Mouse (Mus musculus) erythroblast, embryonic 14.5 days (primary cell): ENCODE measurements around the gene Trim39. TPM values are rescaled to one million over a fixed set of nuclear protein-coding genes. Genes with fewer than 3 reads are reported as not detected.
A peak's percentile ranks its signal among the peaks of the same experiment; 100 is the strongest.

Experiments used
- H3K27me3 ChIP-seq: 2 replicates; pipeline ENCODE4 v1.6.1; 2012; ENCODE audit warnings: inconsistent platforms; ENCODE audit not compliant: control insufficient read depth
- H3K36me3 ChIP-seq: 2 replicates; pipeline ENCODE4 v1.6.1; 2012; ENCODE audit warnings: mild to moderate bottlenecking, inconsistent platforms; ENCODE audit not compliant: control insufficient read depth
- H3K4me1 ChIP-seq: 2 replicates; pipeline ENCODE4 v1.6.1; 2012; ENCODE audit warnings: inconsistent platforms; ENCODE audit not compliant: control insufficient read depth
- H3K4me3 ChIP-seq: replicated peaks from 2 replicates; pipeline ENCODE3; 2012; ENCODE audit warnings: moderate library complexity, mild to moderate bottlenecking, inconsistent platforms
- H3K9me3 ChIP-seq: 2 replicates; pipeline ENCODE4 v1.6.1; 2012; ENCODE audit warnings: low read length, inconsistent platforms, mixed read lengths; ENCODE audit not compliant: control insufficient read depth
- GATA1 ChIP-seq: IDR thresholded peaks from 2 replicates; pipeline ENCODE4 v1.6.1; 2012; ENCODE audit warnings: low read length, inconsistent platforms, mixed read lengths
- TAL1 ChIP-seq: IDR thresholded peaks from 3 replicates; pipeline ENCODE4 v1.6.1; 2012; ENCODE audit warnings: low read length, inconsistent platforms, mixed read lengths
- polyA plus RNA-seq: library from polyadenylated mRNA; stranded (reverse); fragments of >175 nt; gene quantifications from 2 replicates; pipeline ENCODE4 v1.2.3, GENCODE M21; 2012

The Trim39 gene
- polyA plus RNA-seq, 1 experiment: 0.87 TPM

GRCm38 (mm10) chr17:36231318-36231717, 40.7 kb downstream of the Trim39 start:
- Histone ChIP-seq H3K4me3 (peak overlapping the region; percentile 2), H3K9me3 (peaks cover 3% of the 10 kb centered on the region; the same call in 1 of the 2 replicates), H3K4me1 (no peaks in the 10 kb centered on the region), H3K36me3 (no peaks in the 10 kb centered on the region), H3K27me3 (peaks cover 11% of the 10 kb centered on the region)
- TF ChIP-seq TAL1 (no peak), GATA1 (no peak)

DNA sequence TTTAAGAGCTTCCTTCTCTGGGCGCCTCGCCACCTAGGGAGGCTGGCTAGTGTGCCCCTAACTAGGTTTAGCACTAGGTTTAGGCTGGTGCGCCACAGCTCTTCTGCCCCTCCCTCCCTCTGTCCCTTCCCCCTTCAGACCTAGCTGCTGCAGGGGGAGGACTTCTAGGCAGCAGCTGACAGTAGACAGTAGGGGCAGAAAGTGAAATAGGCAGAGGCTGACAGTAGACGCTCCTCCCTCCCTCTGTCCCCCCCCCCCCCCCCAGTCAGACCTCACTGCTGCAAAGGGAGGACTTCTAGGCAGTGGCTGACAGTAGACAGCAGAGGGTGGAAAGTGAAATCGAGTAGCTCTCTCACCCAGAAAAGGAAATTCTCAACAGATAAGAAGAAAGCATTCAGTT, 43.0 kb downstream of the Trim39 start:
- Histone ChIP-seq H3K27me3 (peaks cover 22% of the 10 kb centered on the region), H3K36me3 (no peaks in the 10 kb centered on the region), H3K4me3 (no peak overlapping the region), H3K4me1 (no peaks in the 10 kb centered on the region), H3K9me3 (peaks cover 3% of the 10 kb centered on the region; the same call in 1 of the 2 replicates)
- TF ChIP-seq TAL1 (no peak), GATA1 (no peak)

DNA sequence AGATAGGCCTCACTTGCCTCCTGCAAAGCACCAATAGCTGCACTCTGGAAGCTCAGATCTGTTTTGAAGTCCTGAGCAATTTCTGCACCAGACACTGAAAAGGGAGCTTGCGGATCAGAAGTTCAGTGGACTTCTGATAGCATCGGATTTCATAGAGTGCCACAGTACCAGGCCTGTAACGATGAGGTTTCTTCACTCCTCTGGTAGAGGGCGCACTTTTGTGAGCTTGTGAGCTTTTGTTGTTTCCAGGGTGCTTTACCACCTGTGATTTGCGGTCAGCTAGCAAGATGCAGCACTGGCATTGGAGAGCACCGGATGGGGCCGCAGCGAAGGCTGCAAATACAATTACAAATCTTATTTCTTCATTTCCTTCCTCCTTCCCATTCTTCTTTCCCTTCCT, 45.1 kb downstream of the Trim39 start:
- TF ChIP-seq GATA1 (no peak), TAL1 (no peak)
- Histone ChIP-seq H3K4me3 (no peak overlapping the region), H3K4me1 (no peaks in the 10 kb centered on the region), H3K27me3 (peaks cover 15% of the 10 kb centered on the region), H3K36me3 (no peaks in the 10 kb centered on the region), H3K9me3 (no peaks in the 10 kb centered on the region)

GRCm38 (mm10) chr17:36225231-36225824, 46.7 kb downstream of the Trim39 start:
- Histone ChIP-seq H3K27me3 (peaks cover 13% of the 10 kb centered on the region), H3K4me3 (no peak overlapping the region), H3K9me3 (no peaks in the 10 kb centered on the region), H3K4me1 (no peaks in the 10 kb centered on the region), H3K36me3 (no peaks in the 10 kb centered on the region)
- no peak for TF ChIP-seq TAL1
- TF ChIP-seq GATA1: no peak

DNA sequence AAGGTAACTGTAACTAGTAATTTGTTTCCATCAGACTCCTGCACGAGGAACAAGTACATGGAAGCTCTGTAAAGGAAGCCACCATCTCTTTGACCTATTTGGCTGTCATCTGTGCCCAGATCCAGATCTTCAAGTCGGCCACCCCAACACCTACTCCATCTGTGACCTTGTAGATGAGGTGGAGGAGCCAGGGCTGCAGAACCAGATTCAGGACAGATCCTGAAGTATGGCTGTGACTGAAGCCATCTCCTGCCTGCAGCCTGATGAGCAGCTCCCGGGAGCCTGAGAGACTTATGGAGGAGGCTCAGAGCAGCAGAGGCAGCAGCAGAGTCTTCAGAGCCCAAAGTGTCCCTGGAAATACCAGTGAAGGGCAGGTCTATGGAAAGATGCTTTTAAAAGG, 47.6 kb downstream of the Trim39 start:
- Histone ChIP-seq H3K4me1 (no peaks in the 10 kb centered on the region), H3K9me3 (no peaks in the 10 kb centered on the region), H3K4me3 (no peak overlapping the region), H3K27me3 (peaks cover 12% of the 10 kb centered on the region), H3K36me3 (no peaks in the 10 kb centered on the region)
- TF ChIP-seq GATA1 (no peak), TAL1 (no peak)

- H3K4me3 ChIP-seq: no peak overlapping the region
- no peak for TF ChIP-seq TAL1
- TF ChIP-seq GATA1: no peak
- no peaks in the 10 kb centered on the region for H3K4me1 ChIP-seq
- no peaks in the 10 kb centered on the region for H3K9me3 ChIP-seq
- no peaks in the 10 kb centered on the region for H3K36me3 ChIP-seq
- peaks cover 39% of the 10 kb centered on the region for H3K27me3 ChIP-seq
These were observed 53.4 kb downstream of the Trim39 start for GRCm38 (mm10) chr17:36218594-36219155.

DNA sequence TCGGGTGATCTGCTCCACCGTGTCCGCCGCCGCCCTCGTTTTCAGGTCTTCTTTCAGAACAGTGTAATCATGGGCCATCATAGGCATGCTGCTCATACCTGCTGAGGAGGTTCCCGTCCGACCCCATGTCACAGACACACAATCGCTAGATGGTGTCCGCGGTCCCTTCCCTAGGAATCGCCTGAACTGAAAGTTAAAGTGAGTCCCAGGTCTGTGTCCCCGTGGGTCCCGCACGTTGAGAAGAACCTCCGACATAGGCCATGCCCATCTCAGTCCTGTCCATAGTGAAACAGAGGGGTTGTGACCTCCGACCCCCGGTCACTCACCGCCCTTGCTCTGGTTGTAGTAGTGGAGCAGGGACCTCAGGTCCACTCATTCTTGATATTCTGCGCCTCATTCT, 56.5 kb downstream of the Trim39 start:
- Histone ChIP-seq H3K27me3 (peaks cover 39% of the 10 kb centered on the region), H3K36me3 (no peaks in the 10 kb centered on the region), H3K9me3 (no peaks in the 10 kb centered on the region), H3K4me3 (no peak overlapping the region), H3K4me1 (no peaks in the 10 kb centered on the region)
- TF ChIP-seq GATA1: no peak
- no peak for TF ChIP-seq TAL1

Other genes with a start within 250 kb of the Trim39 start
- 3.7 and 5.0 TPM in 2 replicates for gene H2-T23, start 239.4 kb downstream of the Trim39 start, polyA plus RNA-seq
- 0.12 and 0.14 TPM in 2 replicates for gene H2-T22, start 229.5 kb downstream of the Trim39 start, polyA plus RNA-seq
- not detected in 2 replicates for gene Gm6034, start 229.3 kb downstream of the Trim39 start, polyA plus RNA-seq
- 0.07 TPM in 1 of 2 replicates, not detected in the other for gene Gm11127, start 213.9 kb downstream of the Trim39 start, polyA plus RNA-seq
- gene Gm19684, start 150.6 kb downstream of the Trim39 start, polyA plus RNA-seq: not detected in 2 replicates
- gene Gm7030, start 142.8 kb downstream of the Trim39 start, polyA plus RNA-seq: 0.08 TPM in 1 of 2 replicates, not detected in the other
- not detected in 2 replicates for gene Gm8909, start 103.7 kb downstream of the Trim39 start, polyA plus RNA-seq
- gene H2-T3, start 82.0 kb downstream of the Trim39 start, polyA plus RNA-seq: not detected in 2 replicates
- gene Rpp21, start 14.2 kb downstream of the Trim39 start, polyA plus RNA-seq: 13.4 and 19.7 TPM in 2 replicates
- gene H2-M10.2, start 14.2 kb upstream of the Trim39 start, polyA plus RNA-seq: not detected in 2 replicates
- gene H2-M10.1, start 53.9 kb upstream of the Trim39 start, polyA plus RNA-seq: not detected in 2 replicates
- gene H2-M10.3, start 96.2 kb upstream of the Trim39 start, polyA plus RNA-seq: not detected in 2 replicates
- gene H2-M10.4, start 190.1 kb upstream of the Trim39 start, polyA plus RNA-seq: not detected in 2 replicates